Mouse (Mus musculus) cerebellum, adult 11-12 months (tissue): Measurements from ENCODE around the gene Nrip2.

Experiments used
- DNase-seq: peaks from one replicate; pipeline ENCODE4 v3.0.0; 2022

Nrip2 gene

GRCm38 (mm10) chr6:128399421-128400185, 507 bp downstream of the Nrip2 start:
- peak; percentile 78 for DNase-seq

DNA sequence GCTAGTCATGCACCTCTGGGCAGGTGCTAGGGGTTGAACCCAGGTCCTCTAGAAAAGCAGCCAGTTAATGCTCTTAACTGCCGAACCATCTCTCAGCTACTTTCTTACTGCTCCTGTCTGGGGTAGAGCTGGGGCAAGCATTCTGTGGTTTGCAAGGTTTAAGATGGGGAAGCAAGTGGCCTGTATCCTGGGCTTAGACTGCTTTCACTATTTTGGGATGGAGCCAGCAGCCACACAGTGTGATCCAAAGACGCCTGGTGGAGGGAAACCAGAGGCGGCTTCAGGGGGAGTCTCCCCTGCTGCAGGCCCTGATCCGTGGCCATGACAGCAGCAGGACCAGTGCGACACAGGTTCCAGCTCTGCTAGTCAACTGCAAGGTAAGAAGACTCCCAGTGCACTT, 5.6 kb downstream of the Nrip2 start:
- DNase-seq = no peak

GRCm38 (mm10) chr6:128408544-128409125, 9.5 kb downstream of the Nrip2 start:
- no peak for DNase-seq

DNA sequence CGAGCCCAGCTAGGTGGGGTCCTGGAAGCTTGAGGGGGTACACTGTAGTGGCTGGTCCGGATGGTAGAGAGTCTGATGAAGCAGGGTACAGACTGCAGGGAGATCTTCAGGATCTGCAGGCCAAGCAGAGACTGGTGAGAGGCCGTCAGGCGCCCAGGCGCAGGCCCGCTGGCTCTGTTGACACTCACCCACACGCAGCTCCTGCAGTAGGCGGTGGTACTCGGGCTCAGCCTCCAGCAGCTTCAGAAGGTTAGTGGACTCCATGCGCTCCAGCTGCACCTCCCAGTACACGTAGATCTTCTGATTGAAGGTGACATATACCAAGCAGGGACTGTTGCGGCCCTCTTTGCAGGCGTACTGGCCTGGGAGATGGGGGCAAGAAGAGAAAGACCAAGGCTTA, 11.2 kb downstream of the Nrip2 start:
- no peak for DNase-seq

GRCm38 (mm10) chr6:128411115-128411514, 12.0 kb downstream of the Nrip2 start:
- DNase-seq = peak; percentile 69

DNA sequence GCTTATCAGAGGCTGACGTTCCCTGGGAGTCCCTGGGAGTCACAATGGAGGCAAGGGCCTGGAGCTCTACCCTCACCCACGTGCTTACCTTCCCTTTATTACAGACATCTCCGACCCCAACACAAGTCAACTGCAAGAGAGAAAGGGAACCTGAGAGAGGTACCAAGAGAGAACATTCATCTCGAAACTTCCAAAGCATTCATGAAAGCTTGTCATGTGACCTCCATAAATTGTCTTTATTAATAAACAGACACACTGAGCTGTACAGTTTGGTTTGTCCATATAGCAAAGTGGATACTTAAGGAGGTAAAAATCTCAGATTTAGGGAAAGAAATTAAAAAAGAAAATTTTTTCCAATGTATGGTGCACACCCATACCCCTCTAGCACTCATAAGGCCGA, 17.1 kb downstream of the Nrip2 start:
- no peak for DNase-seq

DNA sequence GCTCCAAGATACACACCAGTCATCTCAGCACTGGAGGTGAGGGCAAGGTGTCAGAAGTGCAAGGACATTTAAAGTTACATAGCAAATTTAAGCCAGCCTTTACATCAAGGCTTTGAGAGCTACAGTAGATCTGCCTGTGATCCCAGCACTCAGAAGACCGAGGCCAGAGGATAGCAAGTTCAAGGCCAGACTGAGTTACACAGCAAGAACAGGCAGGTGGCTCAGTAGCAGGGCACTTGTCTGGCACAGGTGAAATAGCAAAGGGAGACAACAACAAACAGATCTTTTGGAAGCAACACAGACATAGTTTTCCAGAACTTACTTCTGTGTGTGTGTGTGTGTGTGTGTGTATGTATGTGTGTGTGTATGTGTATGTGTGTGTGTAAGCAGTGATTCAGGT, 19.0 kb downstream of the Nrip2 start:
- no peak for DNase-seq

GRCm38 (mm10) chr6:128421036-128421435, 21.9 kb downstream of the Nrip2 start:
- no peak for DNase-seq

DNA sequence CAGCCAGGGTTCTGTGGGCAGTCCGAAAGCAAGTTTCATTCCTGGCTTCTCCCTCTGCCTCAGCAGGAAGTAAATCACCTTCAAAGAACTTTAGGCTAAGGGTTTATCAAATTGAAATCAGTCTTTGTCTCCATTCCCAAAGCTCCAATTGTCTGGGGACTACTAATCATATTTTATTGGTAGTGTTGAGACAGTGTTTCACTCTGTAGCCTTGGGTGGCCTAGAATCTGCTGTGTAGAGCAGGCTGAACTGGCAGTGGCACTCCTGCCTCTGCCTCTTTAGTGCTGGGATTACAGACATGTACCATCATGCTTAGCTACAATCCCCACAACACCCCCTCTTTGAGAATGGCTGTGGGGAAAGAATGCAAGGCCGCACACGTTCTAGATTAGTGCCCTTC, 22.4 kb downstream of the Nrip2 start:
- no peak for DNase-seq

- DNase-seq = peak; percentile 51
These were observed 24.6 kb downstream of the Nrip2 start for GRCm38 (mm10) chr6:128423496-128424268.

GRCm38 (mm10) chr6:128424269-128425019, 25.3 kb downstream of the Nrip2 start, which contains the start of gene Itfg2:
Gene Itfg2, minus strand, starts transcription at chr6:128424931.
- DNase-seq = peak; percentile 97

- DNase-seq = peak; percentile 54
These were observed 25.9 kb downstream of the Nrip2 start for GRCm38 (mm10) chr6:128425046-128425445.

DNA sequence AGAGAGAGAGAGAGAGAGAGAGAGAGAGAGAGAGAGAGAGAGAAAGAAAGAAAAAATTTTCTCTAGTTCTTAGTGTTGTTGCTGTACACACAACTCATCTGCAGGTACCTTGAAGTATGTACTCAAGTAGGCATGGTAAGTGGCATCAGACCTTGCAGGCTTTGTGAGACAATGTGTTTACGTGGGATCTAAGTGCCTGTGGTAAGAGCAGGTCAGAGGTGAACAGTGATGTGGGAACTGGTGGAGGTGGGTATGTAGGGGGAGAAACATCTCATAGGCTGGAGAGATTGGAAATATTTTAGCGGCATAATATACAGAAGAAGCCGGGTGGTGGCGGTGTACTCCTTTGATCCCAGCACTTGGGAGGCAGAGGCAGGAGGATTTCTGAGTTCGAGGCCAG, 28.5 kb downstream of the Nrip2 start:
- no peak for DNase-seq

DNA sequence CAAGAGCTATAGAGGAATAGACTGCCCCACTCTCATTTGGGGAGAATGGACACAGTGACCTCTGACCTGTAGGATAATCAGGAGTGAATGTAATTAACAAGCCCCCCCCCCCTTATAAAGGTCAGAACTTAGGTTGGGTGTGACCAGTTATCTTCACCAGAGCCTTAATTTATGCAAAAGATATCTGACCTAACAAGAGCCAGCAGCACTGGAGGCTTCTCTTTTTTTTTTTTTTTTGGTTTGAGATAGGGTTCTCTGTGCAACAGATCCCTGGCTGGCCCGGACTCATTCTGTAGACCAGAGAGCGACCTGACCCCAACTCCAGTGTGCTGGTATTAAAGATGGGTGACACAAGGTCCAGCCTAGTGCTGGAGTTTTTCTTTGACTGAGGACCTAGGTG, 30.2 kb downstream of the Nrip2 start:
- DNase-seq = no peak

DNA sequence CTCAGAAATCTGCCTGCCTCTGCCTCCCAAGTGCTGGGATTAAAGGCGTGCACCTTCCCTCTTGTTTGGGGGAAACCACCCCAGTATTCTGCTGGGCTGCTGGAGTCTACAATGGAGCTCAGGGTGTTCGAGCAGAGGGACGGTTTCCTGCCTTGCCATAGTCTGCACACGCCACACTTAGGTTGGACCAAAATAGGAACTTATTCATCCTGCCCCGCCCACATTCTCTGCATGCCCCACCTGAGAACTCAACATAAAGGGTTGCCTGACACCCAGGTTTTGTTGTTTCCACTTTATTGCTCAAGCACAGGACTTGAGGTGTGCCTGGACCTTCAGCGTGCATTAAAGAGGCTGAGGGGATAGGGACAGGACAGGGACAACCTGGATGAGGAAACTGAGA, 30.7 kb downstream of the Nrip2 start:
- no peak for DNase-seq

DNA sequence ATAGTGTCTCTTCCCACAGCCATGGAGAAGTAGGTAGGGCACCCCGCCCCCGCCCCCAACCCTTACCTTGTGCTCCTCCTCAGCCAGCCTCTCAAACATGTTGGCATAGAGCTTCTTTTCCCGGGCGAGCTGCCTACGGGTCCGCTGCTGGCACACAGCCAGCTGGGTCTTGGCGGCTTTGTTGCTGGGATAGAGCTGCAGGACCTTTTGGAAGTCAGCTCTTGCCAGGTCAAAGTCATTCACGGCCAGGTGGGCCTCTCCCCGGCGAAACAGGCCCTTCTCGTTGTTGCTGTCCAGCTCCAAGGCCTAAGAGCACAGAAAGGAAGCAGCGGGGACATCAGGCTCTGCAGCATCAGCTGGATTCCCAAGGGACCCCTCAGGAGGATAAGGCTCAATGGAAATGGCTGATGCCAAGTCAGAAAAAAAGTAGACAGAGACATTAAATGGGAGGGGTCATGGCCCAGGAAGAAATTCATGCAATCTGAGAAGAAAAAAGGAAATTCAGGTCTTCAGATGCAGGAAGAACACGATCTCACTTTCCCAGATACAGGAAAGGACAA, 33.3 kb downstream of the Nrip2 start:
- peak; percentile 83 for DNase-seq

DNA sequence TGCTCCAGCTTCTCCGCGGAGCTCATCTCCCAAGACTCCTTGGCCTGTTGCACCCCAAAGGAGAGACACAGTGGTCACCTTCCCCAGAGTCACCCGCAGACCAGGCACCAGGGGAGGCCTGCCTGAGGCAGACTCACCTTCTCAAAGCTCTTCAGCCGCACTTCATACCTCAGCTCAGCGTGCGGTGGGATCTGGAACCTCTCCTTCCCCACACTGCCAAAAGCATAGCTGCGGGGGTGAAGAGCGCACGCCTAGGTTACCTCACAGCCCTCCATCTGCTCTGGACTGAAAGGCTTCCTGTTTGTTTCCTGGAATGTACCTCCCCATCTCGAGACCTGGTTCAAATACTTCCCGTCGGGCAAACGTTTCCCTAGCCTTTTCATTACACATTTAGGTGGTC, 34.5 kb downstream of the Nrip2 start:
- DNase-seq = peak; percentile 81

DNA sequence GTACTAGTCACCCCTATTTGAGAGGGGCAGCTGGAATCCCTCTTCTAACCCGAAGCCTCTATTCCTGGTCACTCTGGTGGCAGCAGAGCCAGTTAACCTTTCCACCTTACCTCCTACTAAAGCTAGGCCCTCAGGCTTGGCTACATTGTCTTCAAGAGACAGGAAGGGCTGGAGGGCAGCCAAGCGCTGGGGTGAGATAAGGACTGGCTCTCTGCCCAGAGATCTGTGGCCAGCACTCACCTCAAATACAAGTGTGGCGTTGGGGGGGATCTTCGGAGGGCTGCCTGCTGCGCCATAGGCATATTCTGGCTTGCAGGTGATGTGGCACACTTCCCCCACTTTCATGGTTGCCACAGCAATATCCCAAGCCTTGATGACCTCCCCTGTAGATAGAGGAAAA, 36.4 kb downstream of the Nrip2 start:
- peak; percentile 83 for DNase-seq

GRCm38 (mm10) chr6:128436356-128437005, 37.4 kb downstream of the Nrip2 start:
- DNase-seq = no peak

DNA sequence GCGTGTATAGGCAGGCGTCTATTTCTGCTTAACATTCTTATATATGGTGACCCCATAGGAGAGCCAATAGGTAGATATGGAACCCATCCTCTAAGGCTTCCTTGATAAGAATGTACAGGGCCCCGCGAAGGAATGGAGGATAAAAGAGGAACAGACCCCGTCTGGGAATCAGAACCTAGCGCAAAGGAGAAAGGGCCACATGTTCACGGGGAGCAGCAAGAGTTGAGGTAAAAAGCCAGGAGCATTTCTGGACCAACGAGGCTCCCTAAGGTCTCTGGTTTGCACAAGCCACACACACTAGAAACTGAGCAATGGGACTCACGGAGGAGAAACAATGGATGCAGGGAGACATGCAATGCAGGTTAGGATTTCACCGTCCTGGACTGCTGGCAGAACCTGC, 38.2 kb downstream of the Nrip2 start:
- DNase-seq = no peak

DNA sequence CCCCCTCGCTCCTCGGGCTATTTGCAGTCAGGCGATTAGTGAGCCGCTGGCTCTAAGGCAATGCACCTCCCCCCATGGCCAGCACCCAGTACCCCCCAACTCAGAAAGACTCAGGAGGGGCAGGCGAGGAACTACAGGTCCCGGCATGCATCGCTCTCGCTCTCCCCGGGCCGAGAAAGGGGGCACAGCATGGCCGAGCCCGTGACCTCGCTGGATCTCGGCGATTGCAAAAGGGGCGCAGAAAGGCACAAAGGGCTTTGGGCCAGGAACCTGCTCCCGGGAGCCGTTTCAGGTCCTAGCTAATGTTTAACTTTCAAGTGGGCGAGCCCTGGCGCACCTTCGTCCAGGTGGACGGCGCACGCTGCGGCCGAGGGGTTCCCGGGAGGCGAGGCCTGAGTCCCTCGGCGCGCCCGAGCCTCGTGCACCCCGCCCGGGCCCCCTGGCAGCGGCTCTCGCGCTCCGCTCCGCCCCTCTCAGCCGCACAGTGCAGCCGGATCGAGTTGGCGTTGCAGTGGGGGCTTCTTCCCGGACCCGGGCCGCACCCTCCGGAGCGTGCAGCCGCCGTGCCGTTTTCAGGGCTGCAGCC, 38.7 kb downstream of the Nrip2 start:
- DNase-seq = peak; percentile 80

GRCm38 (mm10) chr6:128438317-128438870, 39.3 kb downstream of the Nrip2 start, which contains the start of gene Fkbp4:
Gene Fkbp4, minus strand, starts transcription at chr6:128438677.
- peak; percentile 94 for DNase-seq
